Mouse (Mus musculus): ENCODE data around the gene Pld6.
A peak's percentile ranks its signal among the peaks of the same experiment; 100 is the strongest.

- peak; percentile 94 for TF ChIP-seq CTCF (IDR thresholded peaks at IDR 0.05; ENCODE audit: borderline replicate concordance, insufficient read depth, low read length)
- TF ChIP-seq POLR2A (IDR thresholded peaks at IDR 0.05; ENCODE audit: low read depth, low read length) = no peak
Observed at GRCm38 (mm10) chr11:59778181-59778873, 9.1 kb downstream of the Pld6 start.
